Mouse (Mus musculus): ENCODE measurements around the gene Trim67. TPM values are rescaled to one million over a fixed set of nuclear protein-coding genes. Genes with fewer than 3 reads are reported as not detected.

Gene Trim67
- polyA plus RNA-seq, 1 experiment from 2014 or later: not detected

GRCm38 (mm10) chr8:124756601-124757000, 36.3 kb upstream of the Trim67 start:
- ATAC-seq (ENCODE audit: low FRiP score, low TSS enrichment): no peak
- Histone ChIP-seq H3K36me3 (ENCODE audit: control insufficient read depth, insufficient read depth, low read length) (no peaks in the 10 kb centered on the region), H3K4me2 (replicated peaks; ENCODE audit: low read depth, low read length) (no peak overlapping the region), H3K9ac (ENCODE audit: low read depth, low read length) (no peak overlapping the region), H3K27me3 (ENCODE audit: control insufficient read depth, insufficient read depth, low read length) (peaks cover 5% of the 10 kb centered on the region; the same call in 1 of the 2 replicates), H3K9me3 (ENCODE audit: control insufficient read depth, low read length) (no peaks in the 10 kb centered on the region), H3K4me3 (ENCODE audit: low read length) (no peak overlapping the region), H3K4me1 (ENCODE audit: control insufficient read depth, insufficient read depth, low read length) (peaks cover 20% of the 10 kb centered on the region), H3K27ac (ENCODE audit: low read depth, low read length) (no peak overlapping the region)
- WGBS: 81% methylated on average over 5 of the region's 5 CpGs

DNA sequence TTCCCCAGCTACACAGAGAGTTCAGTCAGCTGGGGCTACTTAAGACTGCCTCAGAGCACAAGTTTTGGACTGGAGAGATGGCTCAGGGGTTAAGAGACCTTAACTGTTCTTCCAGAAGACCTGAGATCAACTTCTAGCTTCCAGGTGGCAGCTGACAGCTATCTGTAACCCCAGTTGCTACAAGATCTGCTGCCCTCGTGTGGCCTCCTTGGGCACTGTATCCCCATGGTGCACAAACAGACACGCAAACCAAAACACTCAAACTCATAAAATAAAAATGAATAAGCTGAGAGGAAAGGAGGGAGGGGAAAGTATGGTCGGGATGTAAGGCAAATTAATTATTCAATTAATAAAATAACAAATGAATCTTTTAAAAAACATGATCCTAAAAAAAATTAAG, 34.3 kb upstream of the Trim67 start:
- Histone ChIP-seq H3K4me3 (ENCODE audit: low read length) (no peak overlapping the region), H3K36me3 (ENCODE audit: control insufficient read depth, insufficient read depth, low read length) (no peaks in the 10 kb centered on the region), H3K27ac (ENCODE audit: low read depth, low read length) (no peak overlapping the region), H3K9ac (ENCODE audit: low read depth, low read length) (no peak overlapping the region), H3K9me3 (ENCODE audit: control insufficient read depth, low read length) (no peaks in the 10 kb centered on the region), H3K27me3 (ENCODE audit: control insufficient read depth, insufficient read depth, low read length) (no peaks in the 10 kb centered on the region), H3K4me2 (replicated peaks; ENCODE audit: low read depth, low read length) (no peak overlapping the region), H3K4me1 (ENCODE audit: control insufficient read depth, insufficient read depth, low read length) (peaks cover 14% of the 10 kb centered on the region)
- WGBS: 53% methylated on average over 3 of the region's 3 CpGs
- no peak for ATAC-seq (ENCODE audit: low FRiP score, low TSS enrichment)

DNA sequence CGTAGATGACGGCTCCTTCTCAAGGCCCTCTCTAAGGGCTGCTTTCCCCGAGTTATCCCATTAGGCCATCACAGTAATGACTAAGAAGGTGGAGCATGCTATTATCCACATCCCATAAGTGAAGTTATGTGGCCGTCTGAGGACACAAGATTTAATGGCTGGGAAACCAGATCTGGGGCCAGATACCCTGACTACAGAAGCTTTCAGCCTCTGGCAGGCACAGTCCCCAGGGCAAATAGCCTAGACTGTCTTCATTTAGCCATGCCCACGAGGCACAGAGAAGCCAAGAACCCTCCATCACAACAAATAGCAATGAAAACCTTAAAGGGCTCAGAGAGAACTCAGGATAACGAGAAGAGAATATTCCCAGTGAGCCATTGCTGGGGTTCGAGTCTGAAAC, 29.8 kb upstream of the Trim67 start:
- WGBS: 60% methylated on average over 7 of the region's 7 CpGs
- H3K9me3 ChIP-seq (ENCODE audit: control insufficient read depth, low read length): no peaks in the 10 kb centered on the region

GRCm38 (mm10) chr8:124772389-124772788, 20.5 kb upstream of the Trim67 start:
- no peaks in the 10 kb centered on the region for H3K36me3 ChIP-seq (ENCODE audit: control insufficient read depth, insufficient read depth, low read length)
- H3K4me1 ChIP-seq (ENCODE audit: control insufficient read depth, insufficient read depth, low read length): no peaks in the 10 kb centered on the region
- H3K9me3 ChIP-seq (ENCODE audit: control insufficient read depth, low read length): no peaks in the 10 kb centered on the region
- no peak overlapping the region for H3K4me3 ChIP-seq (ENCODE audit: low read length)
- H3K4me2 ChIP-seq (replicated peaks; ENCODE audit: low read depth, low read length): no peak overlapping the region
- H3K27ac ChIP-seq (ENCODE audit: low read depth, low read length): no peak overlapping the region
- no peaks in the 10 kb centered on the region for H3K27me3 ChIP-seq (ENCODE audit: control insufficient read depth, insufficient read depth, low read length)
- H3K9ac ChIP-seq (ENCODE audit: low read depth, low read length): no peak overlapping the region
- 56% methylated on average over 2 of the region's 2 CpGs for WGBS
- ATAC-seq (ENCODE audit: low FRiP score, low TSS enrichment): no peak

More for the DNA sequence above, 29.8 kb upstream of the Trim67 start:
- no peak overlapping the region for H3K27ac ChIP-seq (ENCODE audit: low read depth, low read length)
- ATAC-seq (ENCODE audit: low FRiP score, low TSS enrichment): no peak
- H3K36me3 ChIP-seq (ENCODE audit: control insufficient read depth, insufficient read depth, low read length): no peaks in the 10 kb centered on the region
- H3K4me2 ChIP-seq (replicated peaks; ENCODE audit: low read depth, low read length): no peak overlapping the region
- no peak overlapping the region for H3K9ac ChIP-seq (ENCODE audit: low read depth, low read length)
- H3K4me1 ChIP-seq (ENCODE audit: control insufficient read depth, insufficient read depth, low read length): no peaks in the 10 kb centered on the region
- H3K27me3 ChIP-seq (ENCODE audit: control insufficient read depth, insufficient read depth, low read length): no peaks in the 10 kb centered on the region
- H3K4me3 ChIP-seq (ENCODE audit: low read length): no peak overlapping the region

GRCm38 (mm10) chr8:124775695-124776094, 17.2 kb upstream of the Trim67 start:
- no peaks in the 10 kb centered on the region for H3K27me3 ChIP-seq (ENCODE audit: control insufficient read depth, insufficient read depth, low read length)
- no peaks in the 10 kb centered on the region for H3K9me3 ChIP-seq (ENCODE audit: control insufficient read depth, low read length)
- H3K4me2 ChIP-seq (replicated peaks; ENCODE audit: low read depth, low read length): peak overlapping the region; percentile 32; the same call in 1 of the 2 replicates
- no peak overlapping the region for H3K4me3 ChIP-seq (ENCODE audit: low read length)
- no peak overlapping the region for H3K9ac ChIP-seq (ENCODE audit: low read depth, low read length)
- H3K4me1 ChIP-seq (ENCODE audit: control insufficient read depth, insufficient read depth, low read length): peaks cover 5% of the 10 kb centered on the region
- 15% methylated on average over 16 of the region's 16 CpGs for WGBS
- H3K36me3 ChIP-seq (ENCODE audit: control insufficient read depth, insufficient read depth, low read length): no peaks in the 10 kb centered on the region
- no peak overlapping the region for H3K27ac ChIP-seq (ENCODE audit: low read depth, low read length)
- ATAC-seq (ENCODE audit: low FRiP score, low TSS enrichment): peak; percentile 38; the same call in 1 of the 2 replicates

DNA sequence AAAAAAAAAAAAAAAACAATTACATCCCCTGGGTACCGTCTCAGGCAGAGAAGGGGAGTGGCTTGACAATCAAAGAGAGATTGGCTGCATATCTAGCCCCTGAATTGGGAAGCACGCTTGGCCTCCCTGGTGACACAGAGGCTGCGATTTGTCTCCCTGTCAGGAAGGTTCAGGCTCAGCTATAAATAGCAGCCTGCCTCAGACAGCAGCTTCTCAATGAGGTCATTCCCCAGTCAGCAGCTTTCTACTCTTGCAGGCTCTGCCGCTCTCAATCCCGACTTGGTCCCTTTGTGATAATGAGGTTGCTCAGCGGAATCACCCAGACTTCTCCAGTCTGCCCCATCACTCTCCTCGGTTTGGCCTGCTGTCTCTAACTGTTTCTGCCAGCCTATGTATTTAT, 12.7 kb upstream of the Trim67 start:
- peak; percentile 76; the same call in 1 of the 2 replicates for ATAC-seq (ENCODE audit: low FRiP score, low TSS enrichment)
- 5% methylated on average over 7 of the region's 7 CpGs for WGBS
- Histone ChIP-seq H3K27ac (ENCODE audit: low read depth, low read length) (no peak overlapping the region), H3K4me2 (replicated peaks; ENCODE audit: low read depth, low read length) (no peak overlapping the region), H3K4me3 (ENCODE audit: low read length) (no peak overlapping the region), H3K4me1 (ENCODE audit: control insufficient read depth, insufficient read depth, low read length) (peaks cover 9% of the 10 kb centered on the region), H3K9me3 (ENCODE audit: control insufficient read depth, low read length) (no peaks in the 10 kb centered on the region), H3K36me3 (ENCODE audit: control insufficient read depth, insufficient read depth, low read length) (no peaks in the 10 kb centered on the region), H3K9ac (ENCODE audit: low read depth, low read length) (no peak overlapping the region), H3K27me3 (ENCODE audit: control insufficient read depth, insufficient read depth, low read length) (no peaks in the 10 kb centered on the region)

DNA sequence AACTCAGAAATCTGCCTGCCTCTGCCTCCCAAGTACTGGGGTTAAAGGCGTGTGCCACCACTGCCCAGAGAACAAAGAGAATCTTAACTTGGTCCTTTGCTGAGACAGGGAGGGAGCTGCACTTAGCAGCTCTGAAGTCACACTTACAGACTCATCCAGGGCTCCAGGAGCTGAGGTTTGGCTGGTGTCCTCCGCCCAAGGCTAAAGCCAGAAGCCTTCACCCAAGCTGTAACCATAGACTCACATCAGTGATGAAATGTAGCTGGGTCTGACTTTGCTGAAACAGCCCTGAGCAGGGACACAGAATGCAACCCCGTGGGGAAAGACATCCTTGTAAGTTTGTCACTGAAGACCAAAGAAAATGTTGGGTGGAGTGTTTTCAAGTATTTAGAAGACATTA, 10.5 kb upstream of the Trim67 start:
- 86% methylated on average over 3 of the region's 3 CpGs for WGBS
- H3K9me3 ChIP-seq (ENCODE audit: control insufficient read depth, low read length): no peaks in the 10 kb centered on the region

DNA sequence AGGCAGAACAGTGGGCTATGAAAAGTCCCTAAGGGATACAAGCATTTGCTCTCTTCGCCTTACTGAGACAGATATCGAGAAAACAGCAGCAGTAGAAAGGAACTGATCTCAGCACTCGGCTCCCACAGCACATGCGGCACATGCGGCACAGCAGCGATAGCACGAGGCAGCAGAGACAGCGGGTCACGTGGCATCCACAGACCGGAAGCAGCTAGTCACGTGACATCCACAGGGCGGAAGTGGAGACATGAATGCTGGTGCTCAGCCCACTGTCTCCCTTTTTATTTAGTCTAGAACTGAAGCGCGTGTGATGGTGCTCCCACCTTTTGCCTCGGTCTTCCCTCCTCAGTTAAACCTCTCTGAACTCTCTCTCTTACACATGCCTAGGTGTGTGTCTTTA, 9.7 kb upstream of the Trim67 start:
- ATAC-seq (ENCODE audit: low FRiP score, low TSS enrichment): no peak

More for the DNA sequence above, 10.5 kb upstream of the Trim67 start:
- no peak overlapping the region for H3K9ac ChIP-seq (ENCODE audit: low read depth, low read length)
- no peak overlapping the region for H3K4me2 ChIP-seq (replicated peaks; ENCODE audit: low read depth, low read length)
- H3K27ac ChIP-seq (ENCODE audit: low read depth, low read length): no peak overlapping the region
- no peak for ATAC-seq (ENCODE audit: low FRiP score, low TSS enrichment)
- no peaks in the 10 kb centered on the region for H3K36me3 ChIP-seq (ENCODE audit: control insufficient read depth, insufficient read depth, low read length)
- H3K27me3 ChIP-seq (ENCODE audit: control insufficient read depth, insufficient read depth, low read length): no peaks in the 10 kb centered on the region
- peaks cover 9% of the 10 kb centered on the region for H3K4me1 ChIP-seq (ENCODE audit: control insufficient read depth, insufficient read depth, low read length)
- H3K4me3 ChIP-seq (ENCODE audit: low read length): no peak overlapping the region

GRCm38 (mm10) chr8:124784613-124785012, 8.3 kb upstream of the Trim67 start:
- ATAC-seq (ENCODE audit: low FRiP score, low TSS enrichment): no peak
- Histone ChIP-seq H3K4me3 (ENCODE audit: low read length) (no peak overlapping the region), H3K4me2 (replicated peaks; ENCODE audit: low read depth, low read length) (no peak overlapping the region), H3K27ac (ENCODE audit: low read depth, low read length) (no peak overlapping the region), H3K9ac (ENCODE audit: low read depth, low read length) (no peak overlapping the region), H3K27me3 (ENCODE audit: control insufficient read depth, insufficient read depth, low read length) (no peaks in the 10 kb centered on the region), H3K9me3 (ENCODE audit: control insufficient read depth, low read length) (no peaks in the 10 kb centered on the region), H3K36me3 (ENCODE audit: control insufficient read depth, insufficient read depth, low read length) (no peaks in the 10 kb centered on the region), H3K4me1 (ENCODE audit: control insufficient read depth, insufficient read depth, low read length) (peaks cover 9% of the 10 kb centered on the region)
- WGBS: 84% methylated on average over 13 of the region's 13 CpGs

More for the DNA sequence above, 9.7 kb upstream of the Trim67 start:
- Histone ChIP-seq H3K4me1 (ENCODE audit: control insufficient read depth, insufficient read depth, low read length) (peaks cover 9% of the 10 kb centered on the region), H3K9ac (ENCODE audit: low read depth, low read length) (no peak overlapping the region), H3K27me3 (ENCODE audit: control insufficient read depth, insufficient read depth, low read length) (no peaks in the 10 kb centered on the region), H3K4me3 (ENCODE audit: low read length) (no peak overlapping the region), H3K27ac (ENCODE audit: low read depth, low read length) (no peak overlapping the region), H3K4me2 (replicated peaks; ENCODE audit: low read depth, low read length) (no peak overlapping the region), H3K36me3 (ENCODE audit: control insufficient read depth, insufficient read depth, low read length) (no peaks in the 10 kb centered on the region), H3K9me3 (ENCODE audit: control insufficient read depth, low read length) (no peaks in the 10 kb centered on the region)
- 86% methylated on average over 15 of the region's 15 CpGs for WGBS

Measured in kidney, embryonic 14.5 days (tissue).